In the genomic region with DNA sequence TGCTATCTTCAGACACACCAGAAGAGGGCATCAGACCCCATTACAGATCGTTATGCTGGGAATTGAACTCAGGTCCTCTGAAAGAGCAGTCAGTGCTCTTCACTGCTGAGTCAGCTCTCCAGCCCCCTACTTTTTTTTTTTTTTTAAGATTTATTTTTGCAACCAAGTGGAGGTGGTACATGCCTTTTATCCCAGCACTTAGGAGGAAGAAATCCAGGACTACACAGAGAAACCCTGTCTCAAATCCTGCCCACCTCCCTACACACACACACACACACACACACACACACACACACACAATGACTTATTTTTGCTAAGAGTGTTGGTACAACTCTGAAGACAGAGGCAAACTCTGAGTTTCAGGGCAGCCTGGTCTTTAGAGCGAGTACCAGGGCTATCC, we compare ENCODE assay signal across 25 mouse cellular contexts.
"Had no signal": no experiment of that assay in that cellular context is flagged by ENCODE, and none has a peak within 500 bp of the region (broad histone marks: within the 10 kb centered on the region; RNA-seq: fewer than 3 reads in every experiment).

No protein-coding gene starts in this region.

- ATAC-seq: hindbrain, embryonic 16.5 days; intestine, embryonic 15.5 days; intestine, postnatal 0 days had no signal

- H3K9me3 ChIP-seq: hindbrain, embryonic 12.5 days; intestine, embryonic 15.5 days; limb, embryonic 10.5 days; liver, embryonic 13.5 days had no signal

- DNase-seq: gastrocnemius, adult 2 months; gastrocnemius, postnatal 10 days; gastrocnemius, postnatal 25 days; heart, adult 18-20 months; heart, postnatal 10 days; heart, postnatal 4 days; kidney, adult 18-20 months; kidney, adult 8-10 months; kidney, postnatal 10 days; kidney, postnatal 25 days; kidney, postnatal 4 days; layer of hippocampus, adult 9-11 months; liver; liver, embryonic 13.5 days had no signal

- H3K27ac ChIP-seq: gastrocnemius, adult 2 months; heart, embryonic 10.5 days; hindbrain, embryonic 12.5 days; hindbrain, embryonic 14.5 days; intestine, embryonic 15.5 days; limb, embryonic 10.5 days; limb, embryonic 12.5 days; liver, embryonic 13.5 days had no signal

- H3K4me3 ChIP-seq: gastrocnemius, adult 2 months; heart, embryonic 10.5 days; heart, embryonic 12.5 days; hindbrain, embryonic 10.5 days; hindbrain, embryonic 12.5 days; intestine, embryonic 15.5 days; limb, embryonic 10.5 days; limb, embryonic 12.5 days; liver, embryonic 13.5 days had no signal

- H3K36me3 ChIP-seq: liver, embryonic 13.5 days had no signal

- H3K4me1 ChIP-seq: heart, embryonic 12.5 days; liver, embryonic 13.5 days had no signal

- H3K27me3 ChIP-seq: hindbrain, embryonic 12.5 days; intestine, embryonic 15.5 days; limb, embryonic 12.5 days had no signal

- H3K4me2 ChIP-seq: heart, embryonic 12.5 days; hindbrain, embryonic 12.5 days; hindbrain, embryonic 14.5 days; intestine, embryonic 15.5 days; limb, embryonic 12.5 days; liver, embryonic 11.5 days; liver, embryonic 13.5 days had no signal

- H3K9ac ChIP-seq: hindbrain, embryonic 12.5 days; hindbrain, embryonic 14.5 days; intestine, embryonic 15.5 days; limb, embryonic 12.5 days; liver, embryonic 13.5 days had no signal
